Mouse (Mus musculus) heart, postnatal 10 days (tissue): ENCODE measurements around the gene Xpr1. TPM values are rescaled to one million over a fixed set of nuclear protein-coding genes. Genes with fewer than 3 reads are reported as not detected.

ENCODE experiments used
- DNase-seq, 2 experiments: peaks; one replicate each; pipeline ENCODE4 v3.0.0; 2021
- intact Hi-C: fragments of 180-260 bp; cut with DNase I; formaldehyde crosslinking; loops from one replicate; pipeline ENCODE4 v1.15.1; 2025
- total RNA-seq, 2 experiments: library from RNA; stranded (reverse); gene quantifications; 2 replicates each; pipeline ENCODE4 v1.2.3; 2021

Gene Xpr1
- total RNA-seq, 2 experiments from 2014 or later: 38.5 to 39.0 TPM

GRCm38 (mm10) chr1:155254309-155254708 lies 162.9 kb downstream of the Xpr1 start:
- no peak for DNase-seq
- intact Hi-C loops: no loop called here

GRCm38 (mm10) chr1:155253126-155253525 lies 164.1 kb downstream of the Xpr1 start:
- intact Hi-C loops: no loop called here

GRCm38 (mm10) chr1:155252631-155253121 lies 164.5 kb downstream of the Xpr1 start:
- intact Hi-C loops: no loop called here
- no peak for DNase-seq

More at GRCm38 (mm10) chr1:155253126-155253525, 164.1 kb downstream of the Xpr1 start:
- no peak for DNase-seq

- no peak for DNase-seq
- intact Hi-C loops: no loop called here
Observed at GRCm38 (mm10) chr1:155251596-155251995, 165.6 kb downstream of the Xpr1 start.

GRCm38 (mm10) chr1:155250531-155251135 lies 166.6 kb downstream of the Xpr1 start:
- intact Hi-C loops: no loop called here
- no peak for DNase-seq

- intact Hi-C loops: no loop called here
- DNase-seq: no peak
Observed at GRCm38 (mm10) chr1:155249896-155250295, 167.3 kb downstream of the Xpr1 start.

- intact Hi-C loops: no loop called here
- no peak for DNase-seq
Observed at GRCm38 (mm10) chr1:155248041-155248440, 169.2 kb downstream of the Xpr1 start.

- no peak for DNase-seq
- intact Hi-C loops: no loop called here
Observed at GRCm38 (mm10) chr1:155247441-155247840, 169.8 kb downstream of the Xpr1 start.

GRCm38 (mm10) chr1:155245516-155245915 lies 171.7 kb downstream of the Xpr1 start:
- DNase-seq: peak in 1 of 2 experiments; percentile 35
- intact Hi-C loops: loop anchor here (2.0 kb wide), 1 partner anchor 35 kb away; no protein-coding TSS in a partner anchor

GRCm38 (mm10) chr1:155244771-155245211 lies 172.4 kb downstream of the Xpr1 start:
- peak in 1 of 2 experiments; percentile 60 for DNase-seq
- intact Hi-C loops: loop anchor here (2.0 kb wide), 1 partner anchor 36 kb away; no protein-coding TSS in a partner anchor

GRCm38 (mm10) chr1:155243797-155244770 lies 173.1 kb downstream of the Xpr1 start, which contains the start of gene BC034090:
BC034090 (minus strand) TSS chr1:155244444.
- peak; percentile 83 to 85 for DNase-seq
- intact Hi-C loops: loop anchor here (2.0 kb wide), 1 partner anchor 37 kb away; no protein-coding TSS in a partner anchor

GRCm38 (mm10) chr1:155242488-155242745 lies 174.8 kb downstream of the Xpr1 start:
- intact Hi-C loops: no loop called here
- no peak for DNase-seq

GRCm38 (mm10) chr1:155241701-155242487 lies 175.3 kb downstream of the Xpr1 start:
- peak in 1 of 2 experiments; percentile 41 for DNase-seq
- intact Hi-C loops: no loop called here

- DNase-seq: peak; percentile 73 to 78
- intact Hi-C loops: no loop called here
Observed at GRCm38 (mm10) chr1:155239962-155240717, 177.1 kb downstream of the Xpr1 start.

- intact Hi-C loops: no loop called here
- DNase-seq: peak in 1 of 2 experiments; percentile 13
Observed at GRCm38 (mm10) chr1:155239169-155239568, 178.0 kb downstream of the Xpr1 start.

GRCm38 (mm10) chr1:155238126-155238525 lies 179.1 kb downstream of the Xpr1 start:
- peak in 1 of 2 experiments; percentile 6 for DNase-seq
- intact Hi-C loops: no loop called here

GRCm38 (mm10) chr1:155237390-155237789 lies 179.8 kb downstream of the Xpr1 start:
- peak in 1 of 2 experiments; percentile 41 for DNase-seq
- intact Hi-C loops: no loop called here

GRCm38 (mm10) chr1:155236306-155237024 lies 180.8 kb downstream of the Xpr1 start:
- peak; percentile 65 to 80 for DNase-seq
- intact Hi-C loops: no loop called here

GRCm38 (mm10) chr1:155235641-155236040 lies 181.6 kb downstream of the Xpr1 start:
- intact Hi-C loops: no loop called here
- DNase-seq: peak in 1 of 2 experiments; percentile 25
